Mouse (Mus musculus): ENCODE results near the gene Olfr974.
"Not testable (repeated sequence)": the region's sequence is repeated elsewhere in the genome, so short reads cannot be mapped to it uniquely, and the experiment has no call there.

DNA sequence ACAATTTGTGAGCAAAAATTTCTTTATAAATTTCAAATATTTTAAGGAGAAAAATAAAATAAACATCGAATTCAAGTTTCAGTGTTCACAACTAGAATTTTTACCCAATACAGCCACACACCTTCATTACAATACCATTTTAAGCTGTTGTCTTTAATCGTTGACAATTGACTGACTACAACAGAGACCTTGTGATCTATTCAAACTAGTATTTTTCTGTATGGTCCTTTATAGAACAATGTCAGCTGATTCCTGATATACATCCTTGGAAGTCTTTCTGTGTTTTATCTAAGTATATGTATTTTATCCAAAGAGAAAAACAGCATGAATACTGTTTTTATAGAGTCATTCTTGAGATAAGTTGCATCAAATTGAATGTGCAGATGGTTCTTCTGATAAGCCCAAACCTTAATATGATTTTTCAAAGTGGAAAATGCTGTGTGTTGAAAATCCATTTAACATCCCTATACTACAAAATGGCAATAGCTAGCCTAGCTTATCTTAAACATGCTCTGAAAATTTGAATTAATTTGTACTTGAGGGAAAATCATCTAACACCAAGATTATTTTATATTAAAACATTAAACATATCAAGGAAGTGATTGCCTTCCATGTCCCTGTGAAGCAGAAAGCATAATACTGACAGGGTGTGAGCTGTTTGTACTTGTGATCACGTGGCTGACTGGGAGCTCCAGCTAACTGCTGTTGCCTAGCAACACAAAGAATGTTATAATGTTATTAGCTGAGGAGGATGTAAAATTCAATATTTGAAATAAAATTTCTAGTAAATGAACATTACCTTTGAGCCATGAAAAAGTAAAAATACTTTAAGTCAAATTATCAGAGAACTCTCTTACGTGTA lies 9.1 kb upstream of the Olfr974 start:
- not testable (repeated sequence) for TF ChIP-seq MYOG (IDR thresholded peaks at IDR 0.05; ENCODE audit: control insufficient read depth, extremely low read depth, insufficient read length); CTCF (IDR thresholded peaks at IDR 0.05; ENCODE audit: control insufficient read depth, insufficient read depth, insufficient read length)

All from C2C12 (cell line).